Mouse (Mus musculus) midbrain, embryonic 15.5 days (tissue): Measurements from ENCODE around the gene Olfr437. TPM values are rescaled to one million over a fixed set of nuclear protein-coding genes. Genes with fewer than 3 reads are reported as not detected.

Source experiments
- polyA plus RNA-seq: library from polyadenylated mRNA; unstranded; fragments of >200 nt; fragmentation: Nextera tagmentation; extraction: Ambion mirVana; gene quantifications from 2 replicates; pipeline ENCODE4 v1.2.1, GENCODE M21; 2015

Olfr437 gene
- polyA plus RNA-seq, 1 experiment from 2014 or later: not detected

Other genes starting within 250 kb of the Olfr437 start
- not detected in 2 replicates for gene Olfr446, start 241.9 kb upstream of the Olfr437 start, polyA plus RNA-seq
- gene Olfr444, start 214.2 kb upstream of the Olfr437 start, polyA plus RNA-seq: not detected in 2 replicates
- gene Olfr441, start 56.9 kb upstream of the Olfr437 start, polyA plus RNA-seq: not detected in 2 replicates
- gene Olfr237-ps1, start 16.7 kb upstream of the Olfr437 start, polyA plus RNA-seq: not detected in 2 replicates
- not detected in 2 replicates for gene Olfr13, start 8.9 kb downstream of the Olfr437 start, polyA plus RNA-seq
- not detected in 2 replicates for gene Olfr435, start 33.9 kb downstream of the Olfr437 start, polyA plus RNA-seq
- gene Olfr434, start 49.7 kb downstream of the Olfr437 start, polyA plus RNA-seq: not detected in 2 replicates
- gene Olfr47, start 68.2 kb downstream of the Olfr437 start, polyA plus RNA-seq: not detected in 2 replicates
- 2.5 and 3.0 TPM in 2 replicates for gene Arhgef5, start 102.3 kb downstream of the Olfr437 start, polyA plus RNA-seq
- gene Nobox, start 146.3 kb downstream of the Olfr437 start, polyA plus RNA-seq: not detected in 2 replicates